Mouse (Mus musculus): Measurements from ENCODE around the gene Gm815. TPM values are rescaled to one million over a fixed set of nuclear protein-coding genes. Genes with fewer than 3 reads are reported as not detected.

The Gm815 gene
- polyA plus RNA-seq, 1 experiment from 2014 or later, result not detected

DNA sequence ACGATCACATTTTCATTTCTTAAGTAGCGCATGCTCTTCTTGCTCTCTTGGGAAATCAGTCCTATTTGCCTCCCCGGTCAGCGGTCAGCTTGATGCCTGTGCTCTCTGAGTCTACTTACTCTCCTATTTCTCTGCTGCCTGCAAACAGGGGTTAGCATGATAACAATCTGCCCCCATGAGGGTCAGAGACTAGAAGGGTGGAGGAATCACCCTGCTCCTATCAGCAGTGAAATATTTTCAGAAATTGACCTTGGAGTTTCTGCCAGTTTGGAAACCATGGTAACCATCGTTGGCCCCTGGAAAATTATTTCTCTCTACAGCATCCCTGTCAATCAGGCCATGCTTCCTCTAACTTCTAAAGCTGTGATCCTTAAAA lies 26.5 kb upstream of the Gm815 start:
- H3K4me1 ChIP-seq, result peaks cover 33% of the 10 kb centered on the region
- H3K4me3 ChIP-seq, result no peak overlapping the region
- H3K36me3 ChIP-seq (replicated peaks), result no peaks in the 10 kb centered on the region
- no peaks in the 10 kb centered on the region for H3K27me3 ChIP-seq (ENCODE audit: poor library complexity, severe bottlenecking)
- no peaks in the 10 kb centered on the region for H3K9me3 ChIP-seq
- no peak overlapping the region for H3K27ac ChIP-seq
- no peak for DNase-seq (ENCODE audit: extremely low spot score, low spot score)
- WGBS, result 87% methylated on average over 5 of the region's 5 CpGs

GRCm38 (mm10) chr19:26863662-26864061 lies 22.0 kb upstream of the Gm815 start:
- Histone ChIP-seq H3K27ac (0 out of 2 replicates have a peak overlapping the region, but pooled peaks have one; percentile 25), H3K4me3 (no peak overlapping the region), H3K36me3 (replicated peaks) (no peaks in the 10 kb centered on the region), H3K4me1 (peaks cover 42% of the 10 kb centered on the region), H3K27me3 (ENCODE audit: poor library complexity, severe bottlenecking) (no peaks in the 10 kb centered on the region), H3K9me3 (no peaks in the 10 kb centered on the region)
- no peak for DNase-seq (ENCODE audit: extremely low spot score, low spot score)
- WGBS, result 90% methylated on average over 5 of the region's 5 CpGs

DNA sequence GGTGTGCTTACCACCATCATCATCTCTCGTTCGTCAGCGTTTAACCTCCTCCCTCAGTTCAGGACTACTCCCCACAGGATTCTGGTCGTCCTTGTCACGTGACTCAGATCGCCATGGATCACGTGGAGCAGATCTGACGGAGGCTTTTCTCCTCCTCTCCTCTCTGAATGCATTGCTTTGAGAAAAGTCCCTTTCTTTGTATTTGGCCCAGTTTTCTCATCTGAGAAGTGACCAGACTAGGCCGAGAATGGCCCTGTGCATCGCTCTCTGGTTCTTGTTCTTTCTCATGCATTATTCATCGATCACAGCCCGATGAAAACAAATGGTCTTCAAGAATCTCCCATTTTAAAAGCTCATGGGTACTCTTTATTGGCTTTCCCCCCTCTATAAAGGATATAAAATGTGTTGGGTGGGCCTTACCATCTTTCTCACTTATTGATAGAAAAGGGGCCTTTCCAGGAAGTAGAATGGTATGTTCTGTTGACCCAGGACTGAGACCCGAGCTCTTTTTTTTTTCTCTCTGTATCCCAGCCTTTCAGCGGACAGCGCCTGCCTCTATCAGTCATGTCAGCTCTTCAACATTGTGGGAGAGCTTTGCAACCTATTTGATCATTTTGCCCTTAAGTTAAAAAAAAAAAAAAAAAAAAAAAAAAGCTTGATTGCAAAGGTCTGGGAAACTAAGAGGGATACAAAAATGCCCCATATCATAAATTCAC lies 20.5 kb upstream of the Gm815 start:
- no peaks in the 10 kb centered on the region for H3K27me3 ChIP-seq (ENCODE audit: poor library complexity, severe bottlenecking)
- peak overlapping the region; percentile 72 for H3K27ac ChIP-seq
- WGBS, result 87% methylated on average over 15 of the region's 15 CpGs
- H3K9me3 ChIP-seq, result no peaks in the 10 kb centered on the region
- H3K36me3 ChIP-seq (replicated peaks), result no peaks in the 10 kb centered on the region
- H3K4me1 ChIP-seq, result peaks cover 42% of the 10 kb centered on the region
- H3K4me3 ChIP-seq, result no peak overlapping the region
- no peak for DNase-seq (ENCODE audit: extremely low spot score, low spot score)

DNA sequence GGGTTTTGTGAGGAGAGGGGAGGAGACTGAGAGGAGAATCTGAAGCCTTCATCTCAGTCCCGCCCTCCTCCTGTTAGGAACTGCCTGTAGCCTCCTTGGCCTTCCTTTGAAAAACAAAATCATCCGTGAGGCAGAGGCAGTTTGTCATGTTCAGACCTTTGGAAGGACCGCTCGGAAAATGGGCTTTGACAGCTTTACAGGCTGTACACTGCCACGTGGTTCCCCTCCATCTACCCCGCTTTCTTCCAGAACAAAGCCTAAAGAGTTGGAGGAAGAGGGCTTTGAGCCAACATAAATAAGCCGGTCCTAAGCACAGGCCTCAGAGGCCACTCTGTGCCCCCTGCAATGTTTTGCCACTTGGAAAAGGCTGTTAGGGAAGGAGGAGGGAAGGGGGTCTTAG lies 19.9 kb upstream of the Gm815 start:
- DNase-seq (ENCODE audit: extremely low spot score, low spot score), result no peak
- 54% methylated on average over 7 of the region's 7 CpGs for WGBS
- H3K9me3 ChIP-seq, result no peaks in the 10 kb centered on the region

GRCm38 (mm10) chr19:26869591-26869990 lies 16.1 kb upstream of the Gm815 start:
- peak overlapping the region; percentile 75 for H3K27ac ChIP-seq
- DNase-seq (ENCODE audit: extremely low spot score, low spot score), result no peak
- H3K36me3 ChIP-seq (replicated peaks), result no peaks in the 10 kb centered on the region
- peaks cover 40% of the 10 kb centered on the region for H3K4me1 ChIP-seq
- 53% methylated on average over 3 of the region's 3 CpGs for WGBS
- H3K9me3 ChIP-seq, result no peaks in the 10 kb centered on the region
- no peak overlapping the region for H3K4me3 ChIP-seq
- no peaks in the 10 kb centered on the region for H3K27me3 ChIP-seq (ENCODE audit: poor library complexity, severe bottlenecking)

More for the DNA sequence above, 19.9 kb upstream of the Gm815 start:
- Histone ChIP-seq H3K27ac (peak overlapping the region; percentile 72), H3K27me3 (ENCODE audit: poor library complexity, severe bottlenecking) (no peaks in the 10 kb centered on the region), H3K4me3 (no peak overlapping the region), H3K36me3 (replicated peaks) (no peaks in the 10 kb centered on the region), H3K4me1 (peaks cover 48% of the 10 kb centered on the region)

- H3K36me3 ChIP-seq (replicated peaks), result no peaks in the 10 kb centered on the region
- H3K9me3 ChIP-seq, result no peaks in the 10 kb centered on the region; the same call in 1 of the 2 replicates
- DNase-seq (ENCODE audit: extremely low spot score, low spot score), result no peak
- H3K4me1 ChIP-seq, result peaks cover 40% of the 10 kb centered on the region
- no peak overlapping the region for H3K4me3 ChIP-seq
- peak overlapping the region; percentile 75 for H3K27ac ChIP-seq
- 34% methylated on average over 7 of the region's 7 CpGs for WGBS
- no peaks in the 10 kb centered on the region for H3K27me3 ChIP-seq (ENCODE audit: poor library complexity, severe bottlenecking)
Observed at GRCm38 (mm10) chr19:26870280-26870679, 15.4 kb upstream of the Gm815 start.

GRCm38 (mm10) chr19:26871096-26871495 lies 14.6 kb upstream of the Gm815 start:
- WGBS, result 49% methylated on average over 3 of the region's 3 CpGs
- Histone ChIP-seq H3K9me3 (no peaks in the 10 kb centered on the region; the same call in 1 of the 2 replicates), H3K36me3 (replicated peaks) (no peaks in the 10 kb centered on the region), H3K4me1 (peaks cover 33% of the 10 kb centered on the region), H3K4me3 (no peak overlapping the region), H3K27ac (peak overlapping the region; percentile 75; the same call in 1 of the 2 replicates), H3K27me3 (ENCODE audit: poor library complexity, severe bottlenecking) (no peaks in the 10 kb centered on the region)
- DNase-seq (ENCODE audit: extremely low spot score, low spot score), result no peak

DNA sequence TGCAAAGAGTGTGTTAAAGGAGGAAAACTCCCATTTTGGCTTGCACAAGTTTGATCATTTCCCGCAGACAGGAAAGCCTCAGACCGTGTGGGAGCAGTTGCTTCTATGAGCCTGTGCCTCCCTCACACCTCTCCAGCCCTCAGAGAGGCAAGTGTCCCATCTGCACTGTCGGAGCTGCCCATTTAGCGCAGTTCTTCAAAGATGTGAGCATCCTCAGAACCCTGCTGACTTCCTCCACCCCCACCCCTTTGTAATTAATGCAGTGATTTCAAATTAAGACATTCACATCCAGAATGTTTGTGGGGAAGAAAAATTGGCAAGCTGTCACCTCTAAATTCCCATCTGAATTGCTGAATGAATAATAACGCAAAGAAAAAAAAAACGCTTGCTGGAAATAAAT lies 12.8 kb upstream of the Gm815 start:
- Histone ChIP-seq H3K4me3 (no peak overlapping the region), H3K4me1 (peaks cover 45% of the 10 kb centered on the region), H3K36me3 (replicated peaks) (no peaks in the 10 kb centered on the region), H3K27me3 (ENCODE audit: poor library complexity, severe bottlenecking) (no peaks in the 10 kb centered on the region), H3K9me3 (no peaks in the 10 kb centered on the region; the same call in 1 of the 2 replicates), H3K27ac (no peak overlapping the region)
- no peak for DNase-seq (ENCODE audit: extremely low spot score, low spot score)
- 73% methylated on average over 6 of the region's 6 CpGs for WGBS

- Histone ChIP-seq H3K27me3 (ENCODE audit: poor library complexity, severe bottlenecking) (no peaks in the 10 kb centered on the region), H3K4me3 (no peak overlapping the region), H3K27ac (no peak overlapping the region), H3K9me3 (no peaks in the 10 kb centered on the region; the same call in 1 of the 2 replicates), H3K36me3 (replicated peaks) (no peaks in the 10 kb centered on the region), H3K4me1 (peaks cover 31% of the 10 kb centered on the region)
- 93% methylated on average over 6 of the region's 6 CpGs for WGBS
- DNase-seq (ENCODE audit: extremely low spot score, low spot score), result no peak
Observed at GRCm38 (mm10) chr19:26875601-26876000, 10.1 kb upstream of the Gm815 start.

DNA sequence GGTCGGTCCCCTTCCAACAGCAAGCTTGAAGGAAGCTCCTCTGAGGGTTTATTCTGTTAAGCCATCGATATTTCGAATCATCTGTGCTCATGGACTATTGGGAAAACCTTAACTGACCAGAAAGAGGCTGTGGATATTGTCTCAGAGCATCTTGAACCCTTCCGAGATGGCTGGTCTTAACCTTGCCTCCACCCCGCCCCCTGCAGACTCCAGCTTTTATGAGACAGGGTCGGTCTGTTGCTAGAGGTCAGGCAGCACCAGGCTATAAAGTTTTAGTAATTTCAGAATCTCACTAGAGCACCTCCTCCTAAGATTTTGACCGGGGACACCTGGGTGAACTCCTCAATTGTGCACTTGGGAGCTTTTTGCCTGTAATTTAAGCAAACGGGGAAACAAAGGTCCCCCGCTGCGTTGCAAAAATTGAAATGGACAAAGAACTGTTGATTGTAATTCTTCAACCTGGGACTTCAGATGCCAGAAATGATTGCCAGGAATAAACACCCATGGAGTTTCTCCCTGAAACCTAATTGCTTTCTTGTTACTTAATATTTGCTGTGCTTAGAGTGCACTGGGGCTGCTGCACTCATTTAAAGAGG lies 8.4 kb upstream of the Gm815 start:
- H3K9me3 ChIP-seq, result no peaks in the 10 kb centered on the region; the same call in 1 of the 2 replicates
- peak; percentile 34 for DNase-seq (ENCODE audit: extremely low spot score, low spot score)
- H3K4me1 ChIP-seq, result peaks cover 28% of the 10 kb centered on the region
- H3K36me3 ChIP-seq (replicated peaks), result no peaks in the 10 kb centered on the region
- peak overlapping the region; percentile 13; the same call in 1 of the 2 replicates for H3K4me3 ChIP-seq
- WGBS, result 7% methylated on average over 10 of the region's 10 CpGs
- peak overlapping the region; percentile 51 for H3K27ac ChIP-seq
- H3K27me3 ChIP-seq (ENCODE audit: poor library complexity, severe bottlenecking), result no peaks in the 10 kb centered on the region

DNA sequence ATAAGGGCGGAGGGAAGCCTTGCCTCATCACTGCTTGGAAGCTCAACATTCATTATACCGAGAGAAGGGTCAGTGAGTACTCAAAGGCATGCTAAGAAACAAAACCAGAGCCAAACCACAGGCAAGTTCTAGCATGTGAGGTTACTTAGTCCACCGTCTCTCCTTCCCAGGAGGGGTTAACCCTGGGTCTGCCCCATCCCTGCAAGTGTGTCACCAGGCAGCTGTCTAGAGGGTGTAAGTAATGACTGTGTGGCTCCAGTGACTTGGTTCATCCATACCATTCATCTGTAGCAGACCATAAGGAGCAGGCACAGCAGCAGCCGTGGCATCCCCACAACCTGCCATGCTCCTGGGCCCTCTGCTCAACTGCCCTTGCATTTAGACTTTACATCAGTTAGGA lies 5.8 kb upstream of the Gm815 start:
- H3K4me3 ChIP-seq, result no peak overlapping the region
- H3K4me1 ChIP-seq, result peaks cover 25% of the 10 kb centered on the region
- H3K27ac ChIP-seq, result no peak overlapping the region
- no peaks in the 10 kb centered on the region for H3K36me3 ChIP-seq (replicated peaks)
- H3K27me3 ChIP-seq (ENCODE audit: poor library complexity, severe bottlenecking), result no peaks in the 10 kb centered on the region
- WGBS, result 85% methylated on average over 4 of the region's 4 CpGs
- DNase-seq (ENCODE audit: extremely low spot score, low spot score), result no peak
- no peaks in the 10 kb centered on the region; the same call in 1 of the 2 replicates for H3K9me3 ChIP-seq

GRCm38 (mm10) chr19:26881866-26882427 lies 3.7 kb upstream of the Gm815 start:
- Histone ChIP-seq H3K27me3 (ENCODE audit: poor library complexity, severe bottlenecking) (no peaks in the 10 kb centered on the region), H3K4me1 (peaks cover 16% of the 10 kb centered on the region), H3K36me3 (replicated peaks) (no peaks in the 10 kb centered on the region), H3K27ac (no peak overlapping the region), H3K4me3 (no peak overlapping the region), H3K9me3 (no peaks in the 10 kb centered on the region)
- DNase-seq (ENCODE audit: extremely low spot score, low spot score), result no peak
- WGBS, result 84% methylated on average over 10 of the region's 10 CpGs

GRCm38 (mm10) chr19:26888171-26888570 lies 2.5 kb downstream of the Gm815 start:
- no peaks in the 10 kb centered on the region for H3K9me3 ChIP-seq
- no peak overlapping the region for H3K4me3 ChIP-seq
- WGBS, result 94% methylated on average over 9 of the region's 9 CpGs
- no peaks in the 10 kb centered on the region for H3K4me1 ChIP-seq
- no peaks in the 10 kb centered on the region for H3K27me3 ChIP-seq (ENCODE audit: poor library complexity, severe bottlenecking)
- no peak for DNase-seq (ENCODE audit: extremely low spot score, low spot score)
- H3K36me3 ChIP-seq (replicated peaks), result no peaks in the 10 kb centered on the region
- H3K27ac ChIP-seq, result no peak overlapping the region

Data from forebrain, embryonic 10.5 days (tissue).